Mouse (Mus musculus) hindbrain, embryonic 11.5 days (tissue): ENCODE data around the gene Gorab. TPM values are rescaled to one million over a fixed set of nuclear protein-coding genes. Genes with fewer than 3 reads are reported as not detected.
A peak's percentile ranks its signal among the peaks of the same experiment; 100 is the strongest.

Experiments used
- ATAC-seq: fragments of 200-750 bp; cut with Nextera tagmentation; 2 replicates; pipeline ENCODE4 v1.8.0; 2017; ENCODE audit warnings: mild to moderate bottlenecking, moderate TSS enrichment, moderate library complexity; ENCODE audit not compliant: low FRiP score
- DNase-seq: peaks from one replicate; pipeline ENCODE4 v3.0.0-alpha.2; 2015; ENCODE audit warnings: low spot score
- H3K27ac ChIP-seq: fragments of 300-500 bp; sonication (generic); 2 replicates; pipeline ENCODE4 v1.5.1; 2014; ENCODE audit warnings: mild to moderate bottlenecking, low read depth, low read length
- H3K27me3 ChIP-seq: fragments of 300-500 bp; sonication (generic); 2 replicates; pipeline ENCODE4 v1.6.1; 2014; ENCODE audit warnings: mild to moderate bottlenecking, low read length, moderate library complexity, mixed read lengths; ENCODE audit not compliant: control insufficient read depth, insufficient read depth
- H3K36me3 ChIP-seq: fragments of 300-500 bp; sonication (generic); 2 replicates; pipeline ENCODE4 v1.6.1; 2014; ENCODE audit warnings: mild to moderate bottlenecking, low read length, moderate library complexity, mixed read lengths; ENCODE audit not compliant: control insufficient read depth, insufficient read depth
- H3K4me1 ChIP-seq: fragments of 300-500 bp; sonication (generic); replicated peaks from 2 replicates; pipeline ENCODE4 v1.6.1; 2014; ENCODE audit warnings: low read length, mixed read lengths; ENCODE audit not compliant: control insufficient read depth, insufficient read depth
- H3K4me2 ChIP-seq: fragments of 300-500 bp; sonication (generic); replicated peaks from 2 replicates; pipeline ENCODE4 v1.6.1; 2014; ENCODE audit warnings: mild to moderate bottlenecking, low read depth, low read length
- H3K4me3 ChIP-seq: fragments of 300-500 bp; sonication (generic); 2 replicates; pipeline ENCODE4 v1.5.1; 2014; ENCODE audit warnings: low read depth, low read length
- H3K9ac ChIP-seq: fragments of 300-500 bp; sonication (generic); 2 replicates; pipeline ENCODE4 v1.6.1; 2014; ENCODE audit warnings: low read depth, low read length
- H3K9me3 ChIP-seq: fragments of 300-500 bp; sonication (generic); 2 replicates; pipeline ENCODE4 v1.6.1; 2016; ENCODE audit warnings: low read length; ENCODE audit not compliant: control insufficient read depth
- WGBS: fragments of 180-500 bp; shearing (Covaris S2); extraction: QIAGEN DNeasy Blood & Tissue Kit; methylation state at CpG from one replicate; pipeline ENCODE4 v1.1.7; 2014; 5-methylcytosine and 5-hydroxymethylcytosine counted together
- polyA plus RNA-seq: library from polyadenylated mRNA; unstranded; fragments of >200 nt; fragmentation: Nextera tagmentation; extraction: Ambion mirVana; gene quantifications from 2 replicates; pipeline ENCODE4 v1.2.1, GENCODE M21; 2014

Gorab gene
- polyA plus RNA-seq, 1 experiment from 2014 or later, result 25.1 TPM

- ATAC-seq (no peak), DNase-seq (no peak)
- H3K9me3 ChIP-seq, result no peaks in the 10 kb centered on the region
- H3K9ac ChIP-seq, result no peak overlapping the region
- no peaks in the 10 kb centered on the region for H3K4me1 ChIP-seq
- 86% methylated on average over 9 of the region's 9 CpGs for WGBS
- no peak overlapping the region for H3K4me3 ChIP-seq
- no peak overlapping the region for H3K27ac ChIP-seq
- H3K36me3 ChIP-seq, result peaks cover 2% of the 10 kb centered on the region; the same call in 1 of the 2 replicates
- no peak overlapping the region for H3K4me2 ChIP-seq
- H3K27me3 ChIP-seq, result no peaks in the 10 kb centered on the region
These were observed 17.3 kb downstream of the Gorab start for GRCm38 (mm10) chr1:163386196-163386595.

- WGBS, result 69% methylated on average over 5 of the region's 5 CpGs
- no peaks in the 10 kb centered on the region for H3K4me1 ChIP-seq
- no peak for ATAC-seq
- H3K36me3 ChIP-seq, result peaks cover 2% of the 10 kb centered on the region; the same call in 1 of the 2 replicates
- no peak overlapping the region for H3K27ac ChIP-seq
- DNase-seq, result peak; percentile 5
- H3K9ac ChIP-seq, result no peak overlapping the region
- no peaks in the 10 kb centered on the region for H3K9me3 ChIP-seq
- H3K4me3 ChIP-seq, result no peak overlapping the region
- H3K27me3 ChIP-seq, result no peaks in the 10 kb centered on the region
- H3K4me2 ChIP-seq, result no peak overlapping the region
These were observed 19.9 kb downstream of the Gorab start for GRCm38 (mm10) chr1:163383442-163384027.

GRCm38 (mm10) chr1:163382048-163382719 is 21.3 kb downstream of the Gorab start:
- 93% methylated on average over 10 of the region's 10 CpGs for WGBS
- no peak for ATAC-seq

GRCm38 (mm10) chr1:163380591-163380990 is 22.9 kb downstream of the Gorab start:
- Histone ChIP-seq H3K4me3 (no peak overlapping the region), H3K27ac (no peak overlapping the region), H3K36me3 (no peaks in the 10 kb centered on the region), H3K9me3 (no peaks in the 10 kb centered on the region), H3K27me3 (no peaks in the 10 kb centered on the region), H3K4me1 (no peaks in the 10 kb centered on the region), H3K9ac (no peak overlapping the region), H3K4me2 (no peak overlapping the region)
- 93% methylated on average over 1 of the region's 1 CpGs for WGBS
- DNase-seq, result no peak
- no peak for ATAC-seq

More at GRCm38 (mm10) chr1:163382048-163382719, 21.3 kb downstream of the Gorab start:
- no peaks in the 10 kb centered on the region for H3K27me3 ChIP-seq
- no peak overlapping the region for H3K9ac ChIP-seq
- DNase-seq, result no peak
- no peak overlapping the region for H3K4me3 ChIP-seq
- no peak overlapping the region for H3K27ac ChIP-seq
- no peak overlapping the region for H3K4me2 ChIP-seq
- peaks cover 2% of the 10 kb centered on the region; the same call in 1 of the 2 replicates for H3K36me3 ChIP-seq
- H3K9me3 ChIP-seq, result no peaks in the 10 kb centered on the region
- no peaks in the 10 kb centered on the region for H3K4me1 ChIP-seq

GRCm38 (mm10) chr1:163380072-163380471 is 23.4 kb downstream of the Gorab start:
- no peak overlapping the region for H3K9ac ChIP-seq
- no peak overlapping the region for H3K27ac ChIP-seq
- no peaks in the 10 kb centered on the region for H3K4me1 ChIP-seq
- DNase-seq, result no peak
- H3K27me3 ChIP-seq, result no peaks in the 10 kb centered on the region
- H3K9me3 ChIP-seq, result no peaks in the 10 kb centered on the region
- 53% methylated on average over 4 of the region's 4 CpGs for WGBS
- H3K36me3 ChIP-seq, result no peaks in the 10 kb centered on the region
- H3K4me2 ChIP-seq, result no peak overlapping the region
- H3K4me3 ChIP-seq, result no peak overlapping the region
- ATAC-seq, result no peak

GRCm38 (mm10) chr1:163377924-163378323 is 25.5 kb downstream of the Gorab start:
- no peak for ATAC-seq
- WGBS, result 54% methylated on average over 6 of the region's 6 CpGs
- Histone ChIP-seq H3K27me3 (no peaks in the 10 kb centered on the region), H3K4me1 (no peaks in the 10 kb centered on the region), H3K4me3 (no peak overlapping the region), H3K36me3 (no peaks in the 10 kb centered on the region), H3K9ac (no peak overlapping the region), H3K27ac (no peak overlapping the region), H3K9me3 (no peaks in the 10 kb centered on the region), H3K4me2 (no peak overlapping the region)
- no peak for DNase-seq

DNA sequence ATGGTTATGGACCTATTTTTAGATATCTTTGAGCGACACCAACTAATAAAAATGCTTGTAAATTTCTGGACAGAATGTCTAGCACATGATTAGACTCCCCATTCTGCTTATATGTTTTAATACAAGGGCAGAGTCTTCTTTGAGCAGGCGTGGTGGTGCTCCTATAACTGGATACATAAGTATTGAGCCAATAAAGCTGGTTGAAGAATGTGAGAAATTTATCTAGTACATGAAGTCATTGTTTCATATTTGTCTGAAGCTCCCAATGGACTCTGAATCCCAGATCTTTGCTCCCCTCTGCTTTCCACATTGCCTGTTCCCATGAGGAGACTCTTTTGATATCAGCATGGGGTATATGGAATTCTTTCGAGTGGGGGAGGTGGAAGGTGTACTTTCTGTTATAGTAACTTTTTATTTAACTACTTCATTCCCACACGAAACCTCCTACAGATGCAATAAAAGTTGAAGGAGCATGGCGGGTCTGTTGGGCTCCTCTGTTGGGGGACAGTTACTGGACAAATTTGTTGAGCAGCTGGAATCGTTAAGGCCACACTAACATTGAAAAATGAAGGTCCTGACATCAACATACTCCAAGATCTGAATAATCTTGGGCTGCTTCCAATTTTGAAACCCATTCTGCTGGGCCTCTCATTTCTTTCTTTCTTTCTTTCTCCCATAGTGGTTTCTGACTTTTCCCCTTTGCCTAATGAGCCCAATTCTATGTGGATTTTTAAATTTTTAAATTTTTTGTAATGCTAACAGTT is 26.5 kb downstream of the Gorab start:
- H3K9ac ChIP-seq, result no peak overlapping the region
- H3K4me1 ChIP-seq, result no peaks in the 10 kb centered on the region
- H3K27me3 ChIP-seq, result no peaks in the 10 kb centered on the region
- no peak overlapping the region for H3K4me3 ChIP-seq
- H3K36me3 ChIP-seq, result no peaks in the 10 kb centered on the region
- WGBS, result 78% methylated on average over 6 of the region's 6 CpGs
- DNase-seq (no peak), ATAC-seq (no peak)
- no peaks in the 10 kb centered on the region for H3K9me3 ChIP-seq
- H3K4me2 ChIP-seq, result no peak overlapping the region
- H3K27ac ChIP-seq, result no peak overlapping the region

GRCm38 (mm10) chr1:163374455-163374854 is 29.0 kb downstream of the Gorab start:
- H3K9me3 ChIP-seq, result no peaks in the 10 kb centered on the region
- WGBS, result 72% methylated on average over 5 of the region's 5 CpGs
- no peaks in the 10 kb centered on the region for H3K27me3 ChIP-seq
- H3K27ac ChIP-seq, result no peak overlapping the region
- no peak overlapping the region for H3K4me2 ChIP-seq
- H3K4me3 ChIP-seq, result no peak overlapping the region
- ATAC-seq (no peak), DNase-seq (no peak)
- no peaks in the 10 kb centered on the region for H3K36me3 ChIP-seq
- H3K4me1 ChIP-seq, result no peaks in the 10 kb centered on the region
- H3K9ac ChIP-seq, result no peak overlapping the region
